Mouse (Mus musculus) MEL (cell line): ENCODE data around the gene Tmbim4. TPM values are rescaled to one million over a fixed set of nuclear protein-coding genes. Genes with fewer than 3 reads are reported as not detected.

Source experiments
- DNase-seq: peaks from one replicate; pipeline ENCODE4 v3.0.0; 2011; ENCODE audit warnings: low read depth, low spot score
- H3K27ac ChIP-seq: 2 replicates; pipeline ENCODE4 v1.5.1; 2012; ENCODE audit warnings: low read depth, mild to moderate bottlenecking, control low read depth, low read length, moderate library complexity; ENCODE audit not compliant: control insufficient read depth
- H3K27me3 ChIP-seq, 2 experiments: fragments of 150-350 bp in 1 of 2; sonication (generic) in 1 of 2; 2 replicates each; pipeline ENCODE4 v1.6.1; 2012; ENCODE audit warnings: low read length in 2 of 2, mild to moderate bottlenecking in 2 of 2, improper control_type of control experiment in 1 of 2, moderate library complexity in 1 of 2; ENCODE audit not compliant: insufficient read depth in 2 of 2, control insufficient read depth in 1 of 2
- H3K36me3 ChIP-seq, 2 experiments: 2 replicates each; pipeline ENCODE4 v1.6.1; 2012 to 2014; ENCODE audit warnings: low read length in 2 of 2, improper control_type of control experiment in 1 of 2, inconsistent platforms in 1 of 2, mild to moderate bottlenecking in 1 of 2; ENCODE audit not compliant: insufficient read depth in 2 of 2, control insufficient read depth in 1 of 2
- H3K4me1 ChIP-seq, 2 experiments: fragments of 150-350 bp in 1 of 2; sonication (generic) in 1 of 2; 2 replicates each; pipeline ENCODE4 v1.6.1; 2012; ENCODE audit warnings: low read length in 2 of 2, improper control_type of control experiment in 1 of 2, mild to moderate bottlenecking in 1 of 2; ENCODE audit not compliant: insufficient read depth in 2 of 2, control insufficient read depth in 1 of 2
- H3K4me3 ChIP-seq, 2 experiments: fragments of 150-350 bp in 1 of 2; sonication (generic) in 1 of 2; 2 replicates each; pipeline ENCODE4 v1.5.1; 2012; ENCODE audit warnings: low read depth in 2 of 2, low read length in 2 of 2, mild to moderate bottlenecking in 2 of 2, moderate library complexity in 2 of 2, control low read depth in 1 of 2, improper control_type of control experiment in 1 of 2; ENCODE audit not compliant: control insufficient read depth in 1 of 2, insufficient read depth in 1 of 2
- H3K79me2 ChIP-seq: 2 replicates; pipeline ENCODE4 v1.6.1; 2012; ENCODE audit warnings: mild to moderate bottlenecking, low read length, moderate library complexity; ENCODE audit not compliant: control insufficient read depth, poor library complexity, insufficient read depth
- H3K9ac ChIP-seq: 2 replicates; pipeline ENCODE4 v1.6.1; 2012; ENCODE audit warnings: low read depth, mild to moderate bottlenecking, control low read depth, low read length, moderate library complexity; ENCODE audit not compliant: control insufficient read depth, poor library complexity, severe bottlenecking
- H3K9me3 ChIP-seq: fragments of 150-350 bp; sonication (generic); replicated peaks from 2 replicates; pipeline ENCODE4 v1.6.1; 2012; ENCODE audit warnings: mild to moderate bottlenecking, low read length, improper control_type of control experiment, moderate library complexity; ENCODE audit not compliant: insufficient read depth
- CHD2 ChIP-seq: IDR thresholded peaks from 2 replicates; pipeline ENCODE4 v1.6.1; 2011; ENCODE audit warnings: low read length, improper control_type of control experiment
- E2F4 ChIP-seq: IDR thresholded peaks from 2 replicates; pipeline ENCODE4 v1.6.1; 2011; ENCODE audit warnings: low read depth, low read length, improper control_type of control experiment, borderline replicate concordance
- ELF1 ChIP-seq: IDR thresholded peaks from 2 replicates; pipeline ENCODE4 v1.6.1; 2014; ENCODE audit warnings: low read depth, mild to moderate bottlenecking, inconsistent platforms, low read length, improper control_type of control experiment, moderate library complexity
- EP300 ChIP-seq, 2 experiments: IDR thresholded peaks; 2 replicates each; pipeline ENCODE4 v1.6.1; 2011; ENCODE audit warnings: improper control_type of control experiment in 2 of 2, low read length in 2 of 2, low read depth in 1 of 2, mild to moderate bottlenecking in 1 of 2
- ETS1 ChIP-seq: IDR thresholded peaks from 2 replicates; pipeline ENCODE4 v1.6.1; 2012; ENCODE audit warnings: low read depth, mild to moderate bottlenecking, inconsistent platforms, low read length, improper control_type of control experiment, moderate library complexity
- GABPA ChIP-seq: IDR thresholded peaks from 2 replicates; pipeline ENCODE4 v1.6.1; 2012; ENCODE audit warnings: low read depth, mild to moderate bottlenecking, inconsistent platforms, low read length, improper control_type of control experiment, moderate library complexity
- GATA1 ChIP-seq: IDR thresholded peaks from 2 replicates; pipeline ENCODE4 v1.6.1; 2011; ENCODE audit warnings: low read depth, low read length, improper control_type of control experiment
- KAT2A ChIP-seq: conservative IDR thresholded peaks from 2 replicates; pipeline ENCODE4 v1.6.1; 2012; ENCODE audit warnings: low read depth, low read length, improper control_type of control experiment, inconsistent platforms
- MAFK ChIP-seq: IDR thresholded peaks from 2 replicates; pipeline ENCODE4 v1.6.1; 2011; ENCODE audit warnings: low read depth, mild to moderate bottlenecking, low read length, improper control_type of control experiment, borderline replicate concordance
- MEF2A ChIP-seq: IDR thresholded peaks from 2 replicates; pipeline ENCODE4 v1.6.1; 2014; ENCODE audit warnings: low read depth, mild to moderate bottlenecking, inconsistent platforms, low read length, improper control_type of control experiment; ENCODE audit not compliant: poor library complexity, insufficient replicate concordance, severe bottlenecking; ENCODE audit errors: extremely low read depth
- MXI1 ChIP-seq: IDR thresholded peaks from 2 replicates; pipeline ENCODE4 v1.6.1; 2011; ENCODE audit warnings: mild to moderate bottlenecking, low read depth, low read length, improper control_type of control experiment
- MYB ChIP-seq: IDR thresholded peaks from 2 replicates; pipeline ENCODE4 v1.6.1; 2011; ENCODE audit warnings: mild to moderate bottlenecking, low read depth, low read length, improper control_type of control experiment
- MYC ChIP-seq: IDR thresholded peaks from 2 replicates; pipeline ENCODE4 v1.6.1; 2011; ENCODE audit warnings: low read depth, mild to moderate bottlenecking, low read length, improper control_type of control experiment, moderate library complexity
- NELFE ChIP-seq: IDR thresholded peaks from 2 replicates; pipeline ENCODE4 v1.6.1; 2011; ENCODE audit warnings: low read depth, low read length, improper control_type of control experiment
- NRF1 ChIP-seq: IDR thresholded peaks from 2 replicates; pipeline ENCODE4 v1.6.1; 2014; ENCODE audit warnings: low read depth, mild to moderate bottlenecking, inconsistent platforms, low read length, improper control_type of control experiment, moderate library complexity; ENCODE audit not compliant: poor library complexity, insufficient read depth, severe bottlenecking
- POLR2A ChIP-seq, 2 experiments: IDR thresholded peaks; 2 replicates each; pipeline ENCODE4 v1.6.1; 2011 to 2012; ENCODE audit warnings: low read length in 2 of 2, mild to moderate bottlenecking in 2 of 2, control low read depth in 1 of 2, improper control_type of control experiment in 1 of 2, low read depth in 1 of 2, moderate library complexity in 1 of 2; ENCODE audit not compliant: control insufficient read depth in 1 of 2, insufficient read depth in 1 of 2, poor library complexity in 1 of 2
- POLR2AphosphoS2 ChIP-seq: IDR thresholded peaks from 2 replicates; pipeline ENCODE4 v1.6.1; 2011; ENCODE audit warnings: low read length, improper control_type of control experiment
- POLR2AphosphoS5 ChIP-seq: IDR thresholded peaks from 2 replicates; pipeline ENCODE4 v1.6.1; 2012; ENCODE audit warnings: low read depth, borderline replicate concordance, mild to moderate bottlenecking, inconsistent platforms, low read length, moderate library complexity, mixed read lengths
- RAD21 ChIP-seq: IDR thresholded peaks from 2 replicates; pipeline ENCODE4 v1.6.1; 2011; ENCODE audit warnings: mild to moderate bottlenecking, low read depth, low read length, improper control_type of control experiment
- RCOR1 ChIP-seq: IDR thresholded peaks from 2 replicates; pipeline ENCODE4 v1.6.1; 2012; ENCODE audit warnings: low read depth, mild to moderate bottlenecking, inconsistent platforms, low read length, improper control_type of control experiment
- SIN3A ChIP-seq: IDR thresholded peaks from 2 replicates; pipeline ENCODE4 v1.6.1; 2012; ENCODE audit warnings: low read length, improper control_type of control experiment, inconsistent platforms
- SMC3 ChIP-seq: IDR thresholded peaks from 2 replicates; pipeline ENCODE4 v1.6.1; 2011; ENCODE audit warnings: low read depth, low read length, improper control_type of control experiment
- TAL1 ChIP-seq: IDR thresholded peaks from 2 replicates; pipeline ENCODE4 v1.6.1; 2012; ENCODE audit warnings: mild to moderate bottlenecking, inconsistent platforms, low read length, moderate library complexity, mixed read lengths
- TBP ChIP-seq: IDR thresholded peaks from 2 replicates; pipeline ENCODE4 v1.8.0; 2011; ENCODE audit warnings: low read depth, low read length, improper control_type of control experiment
- TCF12 ChIP-seq: IDR thresholded peaks from 2 replicates; pipeline ENCODE4 v1.6.1; 2014; ENCODE audit warnings: low read depth, mild to moderate bottlenecking, inconsistent platforms, low read length, improper control_type of control experiment, moderate library complexity
- UBTF ChIP-seq: IDR thresholded peaks from 2 replicates; pipeline ENCODE4 v1.6.1; 2012; ENCODE audit warnings: low read depth, mild to moderate bottlenecking, inconsistent platforms, low read length, improper control_type of control experiment, moderate library complexity, borderline replicate concordance; ENCODE audit not compliant: insufficient read depth
- USF1 ChIP-seq: IDR thresholded peaks from 2 replicates; pipeline ENCODE4 v1.6.1; 2014; ENCODE audit warnings: low read depth, mild to moderate bottlenecking, inconsistent platforms, low read length, improper control_type of control experiment, moderate library complexity
- USF2 ChIP-seq, 2 experiments: IDR thresholded peaks; 2 replicates each; pipeline ENCODE4 v1.6.1; 2011 to 2012; ENCODE audit warnings: improper control_type of control experiment in 2 of 2, low read length in 2 of 2, borderline replicate concordance in 1 of 2, inconsistent platforms in 1 of 2, low read depth in 1 of 2, mild to moderate bottlenecking in 1 of 2; ENCODE audit not compliant: insufficient read depth in 1 of 2
- ZNF384 ChIP-seq: IDR thresholded peaks from 2 replicates; pipeline ENCODE4 v1.6.1; 2012; ENCODE audit warnings: low read depth, mild to moderate bottlenecking, inconsistent platforms, low read length, improper control_type of control experiment
- polyA plus RNA-seq, 2 experiments: library from polyadenylated mRNA; stranded (reverse) in 1 of 2; unstranded in 1 of 2; fragments of >175 nt in 1 of 2; fragments of >200 nt in 1 of 2; gene quantifications; 2 replicates each; pipeline versions ENCODE4 v1.2.1 to v1.2.4; 2012; ENCODE audit warnings: low replicate concordance in 2 of 2, low read depth in 1 of 2; ENCODE audit not compliant: insufficient read length in 2 of 2, insufficient read depth in 1 of 2, missing spikeins in 1 of 2
- total RNA-seq: library from RNA; depleted of rRNA; stranded (reverse); fragments of 300-350 nt; gene quantifications from 2 replicates; pipeline ENCODE4 v1.2.3, GENCODE M21; 2012

Tmbim4 gene
- total and polyA plus RNA-seq, 3 experiments = 52.5 to 80.3 TPM; not detected in 1

DNA sequence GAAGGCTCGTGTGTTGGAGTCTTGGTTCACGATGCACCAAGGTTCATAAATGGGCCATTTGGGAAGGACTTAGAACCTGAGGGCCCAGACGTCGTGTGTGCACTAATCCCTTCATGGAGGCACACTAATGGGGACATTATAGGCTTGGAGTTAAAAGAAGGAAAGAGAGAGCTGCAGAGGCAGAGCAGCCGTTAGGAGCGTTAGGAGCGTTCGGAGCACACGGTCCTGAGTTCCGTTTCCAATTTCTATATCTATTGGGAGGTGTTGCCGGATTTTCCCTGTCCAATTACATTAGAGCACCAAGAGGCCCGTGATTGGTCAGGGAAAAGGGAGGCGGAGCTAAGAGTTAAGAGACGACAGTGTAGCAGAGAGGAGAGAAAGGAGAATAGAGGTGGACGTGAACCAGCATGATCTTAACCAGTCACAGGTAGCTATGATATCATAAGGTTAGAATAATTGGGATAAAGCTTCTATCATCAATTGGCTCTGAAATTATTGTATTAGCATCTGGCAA, 27.1 kb upstream of the Tmbim4 start:
- no peak for TF ChIP-seq SIN3A
- TF ChIP-seq GATA1 = no peak
- TF ChIP-seq USF1 = no peak
- TF ChIP-seq CHD2 = no peak
- no peak for TF ChIP-seq USF2 (IDR thresholded peaks at IDR 0.05; ENCODE audit: borderline replicate concordance in 1 of 2, insufficient read depth in 1 of 2, low read depth in 1 of 2, low read length in 2 of 2)
- TF ChIP-seq MXI1 = no peak
- TF ChIP-seq POLR2A (IDR thresholded peaks at IDR 0.05; ENCODE audit: control insufficient read depth in 1 of 2, insufficient read depth in 1 of 2, low read depth in 1 of 2, low read length in 2 of 2, poor library complexity in 1 of 2) = no peak
- TF ChIP-seq MYB = no peak
- no peak for TF ChIP-seq SMC3
- TF ChIP-seq TCF12 = no peak
- no peak for TF ChIP-seq KAT2A
- TF ChIP-seq RAD21 = no peak
- no peak for TF ChIP-seq ZNF384
- TF ChIP-seq POLR2AphosphoS5 = no peak
- no peak for TF ChIP-seq TBP
- TF ChIP-seq MAFK = no peak
- H3K9ac ChIP-seq = no peak overlapping the region
- no peaks in the 10 kb centered on the region for H3K27me3 ChIP-seq
- H3K4me1 ChIP-seq = peaks cover 5 to 9% of the 10 kb centered on the region in 2 experiments
- H3K9me3 ChIP-seq = no peaks in the 10 kb centered on the region
- H3K4me3 ChIP-seq = no peak overlapping the region
- no peak for DNase-seq
- peaks cover 0 to 13% of the 10 kb centered on the region in 2 experiments; a peak in 3 of 4 replicates for H3K36me3 ChIP-seq
- no peaks in the 10 kb centered on the region for H3K79me2 ChIP-seq
- no peak overlapping the region for H3K27ac ChIP-seq

DNA sequence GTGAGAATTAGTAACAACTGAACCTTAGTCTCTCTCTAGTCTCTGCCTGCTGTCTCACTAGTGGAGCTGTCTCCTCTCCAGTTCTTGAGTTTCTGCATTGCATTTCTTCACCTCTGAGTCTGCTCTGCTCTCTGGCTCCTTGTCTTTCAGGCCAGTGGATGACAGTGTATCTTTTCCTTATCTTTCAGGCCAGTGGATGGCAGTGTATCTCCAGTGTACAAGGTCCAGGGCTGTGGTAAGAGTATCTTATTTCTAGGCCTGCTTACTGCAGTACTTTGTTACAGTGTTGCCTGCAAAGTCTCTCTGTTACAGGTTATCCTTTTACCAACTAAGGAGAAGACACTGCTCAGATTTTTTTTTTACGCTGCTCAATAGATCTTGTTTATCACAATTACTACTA, 18.5 kb upstream of the Tmbim4 start:
- DNase-seq = peak; percentile 60
- no peak for TF ChIP-seq MXI1
- TF ChIP-seq USF1 = no peak
- TF ChIP-seq MYC = no peak
- no peak for TF ChIP-seq GABPA
- TF ChIP-seq POLR2AphosphoS5 = no peak
- no peak for TF ChIP-seq SIN3A
- TF ChIP-seq RAD21 = peak; percentile 45
- TF ChIP-seq ELF1 = no peak
- TF ChIP-seq UBTF = no peak
- TF ChIP-seq TAL1 = peak; percentile 68
- peak in 1 of 2 experiments; percentile 30; a peak in 2 of 4 replicates for TF ChIP-seq EP300 (IDR thresholded peaks at IDR 0.05; ENCODE audit: low read depth in 1 of 2, low read length in 2 of 2)
- no peak for TF ChIP-seq NRF1
- no peak for TF ChIP-seq POLR2A (IDR thresholded peaks at IDR 0.05; ENCODE audit: control insufficient read depth in 1 of 2, insufficient read depth in 1 of 2, low read depth in 1 of 2, low read length in 2 of 2, poor library complexity in 1 of 2)
- no peak for TF ChIP-seq E2F4
- TF ChIP-seq ETS1 = no peak
- no peak for TF ChIP-seq RCOR1
- TF ChIP-seq GATA1 = peak; percentile 47; the same call in 1 of the 2 replicates
- no peak for TF ChIP-seq POLR2AphosphoS2
- no peak for TF ChIP-seq ZNF384
- no peak for TF ChIP-seq NELFE
- TF ChIP-seq CHD2 = no peak
- no peak for TF ChIP-seq MEF2A
- TF ChIP-seq MYB = no peak
- no peak for TF ChIP-seq SMC3
- no peak for TF ChIP-seq KAT2A

More for the DNA sequence above, 18.5 kb upstream of the Tmbim4 start:
- H3K79me2 ChIP-seq = no peaks in the 10 kb centered on the region
- peaks cover 9 to 14% of the 10 kb centered on the region in 2 experiments for H3K4me1 ChIP-seq
- H3K36me3 ChIP-seq = peaks cover 0 to 15% of the 10 kb centered on the region in 2 experiments; a peak in 2 of 4 replicates
- H3K9ac ChIP-seq = no peak overlapping the region
- no peaks in the 10 kb centered on the region for H3K9me3 ChIP-seq
- no peaks in the 10 kb centered on the region for H3K27me3 ChIP-seq
- no peak overlapping the region for H3K27ac ChIP-seq
- no peak overlapping the region for H3K4me3 ChIP-seq
